Mouse (Mus musculus) hindbrain, embryonic 11.5 days (tissue): ENCODE results near the gene Shisal2b. TPM values are rescaled to one million over a fixed set of nuclear protein-coding genes. Genes with fewer than 3 reads are reported as not detected.

Experiments used
- ATAC-seq: fragments of 200-750 bp; cut with Nextera tagmentation; 2 replicates; pipeline ENCODE4 v1.8.0; 2017; ENCODE audit warnings: mild to moderate bottlenecking, moderate TSS enrichment, moderate library complexity; ENCODE audit not compliant: low FRiP score
- DNase-seq: peaks from one replicate; pipeline ENCODE4 v3.0.0-alpha.2; 2015; ENCODE audit warnings: low spot score
- H3K27ac ChIP-seq: fragments of 300-500 bp; sonication (generic); 2 replicates; pipeline ENCODE4 v1.5.1; 2014; ENCODE audit warnings: mild to moderate bottlenecking, low read depth, low read length
- H3K27me3 ChIP-seq: fragments of 300-500 bp; sonication (generic); 2 replicates; pipeline ENCODE4 v1.6.1; 2014; ENCODE audit warnings: mild to moderate bottlenecking, low read length, moderate library complexity, mixed read lengths; ENCODE audit not compliant: control insufficient read depth, insufficient read depth
- H3K36me3 ChIP-seq: fragments of 300-500 bp; sonication (generic); 2 replicates; pipeline ENCODE4 v1.6.1; 2014; ENCODE audit warnings: mild to moderate bottlenecking, low read length, moderate library complexity, mixed read lengths; ENCODE audit not compliant: control insufficient read depth, insufficient read depth
- H3K4me1 ChIP-seq: fragments of 300-500 bp; sonication (generic); replicated peaks from 2 replicates; pipeline ENCODE4 v1.6.1; 2014; ENCODE audit warnings: low read length, mixed read lengths; ENCODE audit not compliant: control insufficient read depth, insufficient read depth
- H3K4me2 ChIP-seq: fragments of 300-500 bp; sonication (generic); replicated peaks from 2 replicates; pipeline ENCODE4 v1.6.1; 2014; ENCODE audit warnings: mild to moderate bottlenecking, low read depth, low read length
- H3K4me3 ChIP-seq: fragments of 300-500 bp; sonication (generic); 2 replicates; pipeline ENCODE4 v1.5.1; 2014; ENCODE audit warnings: low read depth, low read length
- H3K9ac ChIP-seq: fragments of 300-500 bp; sonication (generic); 2 replicates; pipeline ENCODE4 v1.6.1; 2014; ENCODE audit warnings: low read depth, low read length
- H3K9me3 ChIP-seq: fragments of 300-500 bp; sonication (generic); 2 replicates; pipeline ENCODE4 v1.6.1; 2016; ENCODE audit warnings: low read length; ENCODE audit not compliant: control insufficient read depth
- WGBS: fragments of 180-500 bp; shearing (Covaris S2); extraction: QIAGEN DNeasy Blood & Tissue Kit; methylation state at CpG from one replicate; pipeline ENCODE4 v1.1.7; 2014; 5-methylcytosine and 5-hydroxymethylcytosine counted together
- polyA plus RNA-seq: library from polyadenylated mRNA; unstranded; fragments of >200 nt; fragmentation: Nextera tagmentation; extraction: Ambion mirVana; gene quantifications from 2 replicates; pipeline ENCODE4 v1.2.1, GENCODE M21; 2014

The Shisal2b gene
- polyA plus RNA-seq, 1 experiment from 2014 or later, result not detected

GRCm38 (mm10) chr13:104799067-104799466 lies 64.6 kb downstream of the Shisal2b start:
- Histone ChIP-seq H3K4me1 (no peaks in the 10 kb centered on the region), H3K27me3 (no peaks in the 10 kb centered on the region), H3K9me3 (no peaks in the 10 kb centered on the region), H3K9ac (no peak overlapping the region), H3K36me3 (no peaks in the 10 kb centered on the region), H3K27ac (no peak overlapping the region), H3K4me3 (no peak overlapping the region), H3K4me2 (no peak overlapping the region)
- DNase-seq, result no peak
- no peak for ATAC-seq
- WGBS, result 88% methylated on average over 8 of the region's 8 CpGs

Other genes starting within 250 kb of the Shisal2b start
- gene Srek1ip1, start 71.4 kb downstream of the Shisal2b start, polyA plus RNA-seq, result 17.8 and 19.7 TPM in 2 replicates
- 33.5 and 33.6 TPM in 2 replicates for gene Cwc27, start 46.8 kb downstream of the Shisal2b start, polyA plus RNA-seq
- gene Rgs7bp, start 191.0 kb upstream of the Shisal2b start, polyA plus RNA-seq, result 1.6 and 2.3 TPM in 2 replicates
- gene 4933425L06Rik, start 218.2 kb upstream of the Shisal2b start, polyA plus RNA-seq, result not detected in 2 replicates